Mouse (Mus musculus) kidney, embryonic 16.5 days (tissue): ENCODE results near the gene Sema5a. TPM values are rescaled to one million over a fixed set of nuclear protein-coding genes. Genes with fewer than 3 reads are reported as not detected.

Source experiments
- ATAC-seq: fragments of 200-750 bp; cut with Nextera tagmentation; 2 replicates; pipeline ENCODE4 v1.8.0; 2017; ENCODE audit warnings: moderate TSS enrichment; ENCODE audit not compliant: low FRiP score, low TSS enrichment
- H3K27ac ChIP-seq: fragments of 300-500 bp; sonication (generic); 2 replicates; pipeline ENCODE4 v1.5.1; 2014; ENCODE audit warnings: low read length
- H3K27me3 ChIP-seq: fragments of 300-500 bp; sonication (generic); 2 replicates; pipeline ENCODE4 v1.6.1; 2014; ENCODE audit warnings: low read length, control low read depth, mixed read lengths; ENCODE audit not compliant: insufficient read depth
- H3K36me3 ChIP-seq: fragments of 300-500 bp; sonication (generic); 2 replicates; pipeline ENCODE4 v1.6.1; 2014; ENCODE audit warnings: low read length, control low read depth, mixed read lengths; ENCODE audit not compliant: insufficient read depth
- H3K4me1 ChIP-seq: fragments of 300-500 bp; sonication (generic); 2 replicates; pipeline ENCODE4 v1.6.1; 2014; ENCODE audit warnings: low read length, control low read depth, mixed read lengths; ENCODE audit not compliant: insufficient read depth
- H3K4me2 ChIP-seq: fragments of 300-500 bp; sonication (generic); replicated peaks from 2 replicates; pipeline ENCODE4 v1.6.1; 2014; ENCODE audit warnings: low read depth, low read length
- H3K4me3 ChIP-seq: fragments of 300-500 bp; sonication (generic); 2 replicates; pipeline ENCODE4 v1.5.1; 2014; ENCODE audit warnings: mild to moderate bottlenecking, low read length
- H3K9ac ChIP-seq: fragments of 300-500 bp; sonication (generic); replicated peaks from 2 replicates; pipeline ENCODE4 v1.6.1; 2014; ENCODE audit warnings: low read length
- H3K9me3 ChIP-seq: fragments of 300-500 bp; sonication (generic); 2 replicates; pipeline ENCODE4 v1.6.1; 2016; ENCODE audit warnings: low read length, control low read depth
- WGBS: fragments of 180-500 bp; shearing (Covaris S2); extraction: QIAGEN DNeasy Blood & Tissue Kit; methylation state at CpG from one replicate; pipeline ENCODE4 v1.1.7; 2014; 5-methylcytosine and 5-hydroxymethylcytosine counted together
- polyA plus RNA-seq: library from polyadenylated mRNA; unstranded; fragments of >200 nt; fragmentation: Nextera tagmentation; extraction: Ambion mirVana; gene quantifications from 2 replicates; pipeline ENCODE4 v1.2.1, GENCODE M21; 2015

Sema5a gene
- polyA plus RNA-seq, 1 experiment from 2014 or later, result 26.0 TPM

DNA sequence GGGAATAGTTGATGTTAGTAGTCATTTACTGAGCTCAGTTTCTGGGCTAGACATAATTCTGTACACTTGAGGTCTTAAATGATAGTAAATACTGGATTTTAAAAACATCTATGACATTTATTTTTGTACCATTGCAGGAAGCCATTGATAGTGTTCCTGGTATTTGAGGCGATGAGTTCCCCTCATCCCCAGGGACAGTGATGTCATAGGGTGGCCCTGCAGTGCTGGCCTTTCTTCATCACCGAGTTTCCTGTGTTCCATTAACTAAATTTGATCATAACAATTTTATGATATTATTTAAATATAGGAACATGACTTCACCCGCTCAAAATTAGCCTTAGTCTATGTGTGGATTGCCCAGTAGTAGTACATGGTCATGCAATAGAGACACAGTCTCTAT is 41.7 kb downstream of the Sema5a start:
- 0 out of 2 replicates have a peak, but pooled peaks cover 3% of the 10 kb centered on the region for H3K36me3 ChIP-seq
- no peaks in the 10 kb centered on the region for H3K9me3 ChIP-seq
- H3K4me2 ChIP-seq, result no peak overlapping the region
- H3K27ac ChIP-seq, result no peak overlapping the region
- peaks cover 8% of the 10 kb centered on the region; the same call in 1 of the 2 replicates for H3K4me1 ChIP-seq
- ATAC-seq, result no peak
- 68% methylated on average over 3 of the region's 3 CpGs for WGBS
- H3K9ac ChIP-seq, result no peak overlapping the region
- no peaks in the 10 kb centered on the region for H3K27me3 ChIP-seq
- H3K4me3 ChIP-seq, result no peak overlapping the region

DNA sequence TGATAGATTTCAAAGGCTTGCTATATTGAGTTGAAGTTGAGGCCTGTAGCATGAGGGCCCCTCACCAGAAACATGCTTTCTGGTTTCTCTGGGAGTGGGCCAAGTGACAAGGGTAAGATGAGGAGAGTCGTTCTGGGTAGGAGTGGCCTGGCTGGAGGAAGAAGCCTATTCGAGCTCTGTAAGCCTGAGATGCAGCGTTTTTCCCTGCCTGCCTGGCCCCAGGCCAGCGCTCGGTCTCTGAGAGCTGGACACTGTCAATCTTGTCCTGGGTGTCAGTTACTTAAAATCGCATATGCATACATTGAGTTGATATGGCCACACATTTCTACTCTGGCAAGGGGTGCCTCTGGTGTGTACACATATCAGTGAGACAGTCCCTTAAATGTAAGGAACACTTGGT is 43.9 kb downstream of the Sema5a start:
- 23% methylated on average over 6 of the region's 6 CpGs for WGBS

DNA sequence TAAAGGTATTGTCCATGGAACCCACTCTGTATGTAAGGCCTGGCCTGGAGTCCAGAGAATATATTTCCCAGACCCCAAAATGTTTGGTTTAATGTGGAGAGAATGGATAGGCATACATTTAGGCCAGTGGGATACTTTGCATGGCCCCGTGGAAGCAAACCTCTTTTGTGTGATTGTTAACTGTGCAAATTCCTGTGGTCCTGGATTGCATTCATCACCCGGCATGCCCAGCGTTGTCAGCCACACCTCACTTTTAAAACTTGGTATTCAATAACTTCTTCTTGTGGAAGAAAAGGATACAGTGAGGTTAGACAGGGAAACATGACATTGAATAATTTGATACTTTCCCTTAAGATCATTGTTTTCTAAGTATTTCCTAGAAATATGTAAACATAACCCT is 46.4 kb downstream of the Sema5a start:
- WGBS, result 91% methylated on average over 3 of the region's 3 CpGs
- Histone ChIP-seq H3K4me2 (no peak overlapping the region), H3K27ac (no peak overlapping the region), H3K4me1 (peaks cover 8% of the 10 kb centered on the region; the same call in 1 of the 2 replicates), H3K9me3 (no peaks in the 10 kb centered on the region), H3K36me3 (no peaks in the 10 kb centered on the region), H3K4me3 (no peak overlapping the region), H3K27me3 (no peaks in the 10 kb centered on the region), H3K9ac (no peak overlapping the region)
- no peak for ATAC-seq

More for the DNA sequence above, 43.9 kb downstream of the Sema5a start:
- Histone ChIP-seq H3K27me3 (no peaks in the 10 kb centered on the region), H3K36me3 (no peaks in the 10 kb centered on the region), H3K4me3 (no peak overlapping the region), H3K9ac (no peak overlapping the region), H3K9me3 (no peaks in the 10 kb centered on the region), H3K27ac (no peak overlapping the region), H3K4me2 (no peak overlapping the region), H3K4me1 (peaks cover 8% of the 10 kb centered on the region; the same call in 1 of the 2 replicates)
- ATAC-seq, result peak; percentile 54; the same call in 1 of the 2 replicates

DNA sequence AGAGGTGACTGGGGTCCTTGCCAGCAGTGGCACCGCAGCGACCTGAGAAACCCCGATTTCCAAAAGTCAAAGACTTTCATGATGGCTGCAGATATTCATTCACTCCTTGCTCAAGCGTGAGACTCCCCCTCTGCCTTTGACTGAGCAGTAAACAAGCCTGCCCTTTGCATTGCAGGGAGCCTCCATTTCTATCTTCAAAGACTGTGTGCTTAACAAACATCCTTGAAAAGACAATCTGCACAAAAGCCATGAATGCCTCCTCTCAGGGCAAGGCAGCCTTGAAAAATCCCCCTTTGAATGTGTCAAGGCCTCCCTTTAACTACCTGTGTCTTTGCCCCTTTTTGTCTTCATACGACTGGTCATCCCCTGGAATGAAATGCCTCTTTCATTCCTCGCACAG is 51.9 kb downstream of the Sema5a start:
- Histone ChIP-seq H3K36me3 (no peaks in the 10 kb centered on the region), H3K9ac (no peak overlapping the region), H3K27ac (no peak overlapping the region), H3K4me2 (no peak overlapping the region), H3K27me3 (no peaks in the 10 kb centered on the region), H3K4me1 (0 out of 2 replicates have a peak, but pooled peaks cover 2% of the 10 kb centered on the region), H3K9me3 (no peaks in the 10 kb centered on the region), H3K4me3 (no peak overlapping the region)
- 75% methylated on average over 6 of the region's 6 CpGs for WGBS
- ATAC-seq, result no peak

DNA sequence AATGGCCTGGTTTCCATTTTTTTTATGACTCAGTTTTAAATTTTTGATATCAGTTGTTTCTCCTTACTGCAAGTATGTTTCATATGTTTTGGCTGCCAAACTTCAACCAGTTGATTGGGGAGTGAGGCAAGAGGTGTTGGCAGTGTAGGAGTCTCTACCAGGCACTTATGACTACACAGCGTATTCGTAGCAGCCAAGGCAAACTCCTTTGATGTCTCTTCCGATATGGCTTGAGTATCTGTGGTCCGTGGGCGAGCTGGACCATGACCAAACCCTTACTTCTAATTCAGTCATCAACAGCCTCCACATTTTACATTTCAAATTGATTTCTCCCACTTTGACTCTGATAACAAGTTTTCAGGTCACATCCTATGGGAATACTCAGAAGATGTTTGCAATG is 52.7 kb downstream of the Sema5a start:
- H3K4me3 ChIP-seq, result no peak overlapping the region
- no peak for ATAC-seq
- no peak overlapping the region for H3K4me2 ChIP-seq
- no peaks in the 10 kb centered on the region for H3K9me3 ChIP-seq
- no peaks in the 10 kb centered on the region for H3K36me3 ChIP-seq
- no peak overlapping the region for H3K9ac ChIP-seq
- 83% methylated on average over 5 of the region's 5 CpGs for WGBS
- H3K27ac ChIP-seq, result no peak overlapping the region
- H3K27me3 ChIP-seq, result no peaks in the 10 kb centered on the region
- H3K4me1 ChIP-seq, result 0 out of 2 replicates have a peak, but pooled peaks cover 2% of the 10 kb centered on the region

DNA sequence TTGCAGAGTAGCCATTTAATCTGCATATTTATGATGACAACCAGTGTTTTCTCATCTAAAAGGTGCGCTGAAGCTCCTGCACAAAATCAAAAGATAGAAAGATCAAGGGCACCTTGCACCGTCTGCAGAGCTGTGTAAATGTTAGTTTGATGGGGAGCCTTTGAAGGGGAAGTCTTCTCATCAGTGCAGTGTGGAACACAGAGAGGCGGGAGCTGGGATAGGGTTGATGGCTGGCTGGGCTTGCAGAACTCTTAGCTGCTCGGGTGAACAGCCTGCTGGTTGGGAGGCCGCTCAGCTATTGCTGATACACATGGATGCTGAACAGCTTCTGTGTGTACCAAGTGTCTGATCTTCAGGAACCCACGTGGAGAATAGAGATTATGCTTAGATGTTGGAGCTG is 53.9 kb downstream of the Sema5a start:
- WGBS, result 56% methylated on average over 6 of the region's 6 CpGs
- no peaks in the 10 kb centered on the region for H3K9me3 ChIP-seq
- H3K36me3 ChIP-seq, result no peaks in the 10 kb centered on the region
- H3K4me1 ChIP-seq, result 0 out of 2 replicates have a peak, but pooled peaks cover 2% of the 10 kb centered on the region
- H3K27ac ChIP-seq, result no peak overlapping the region
- H3K4me2 ChIP-seq, result no peak overlapping the region
- no peaks in the 10 kb centered on the region for H3K27me3 ChIP-seq
- H3K9ac ChIP-seq, result no peak overlapping the region
- ATAC-seq, result no peak
- no peak overlapping the region for H3K4me3 ChIP-seq

DNA sequence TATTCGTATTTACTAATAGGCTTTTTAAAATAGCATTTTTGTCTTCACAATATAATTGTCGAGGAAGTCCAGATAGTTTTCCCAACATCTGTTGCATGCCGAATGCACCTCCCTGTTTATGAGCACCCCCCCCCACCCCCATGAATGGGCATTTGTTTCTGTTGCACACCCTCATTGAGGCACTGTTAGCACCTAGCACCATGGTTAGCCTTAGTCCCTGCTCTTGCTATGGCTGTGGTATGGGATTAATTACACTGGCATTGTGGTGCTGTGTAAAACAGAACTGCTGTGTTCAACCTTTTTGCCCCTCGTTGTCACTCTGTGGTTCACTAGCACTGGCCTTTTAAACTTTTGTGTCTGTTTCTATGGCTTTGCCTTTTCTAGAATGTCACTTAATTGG is 56.4 kb downstream of the Sema5a start:
- no peaks in the 10 kb centered on the region for H3K36me3 ChIP-seq
- 0 out of 2 replicates have a peak, but pooled peaks cover 2% of the 10 kb centered on the region for H3K4me1 ChIP-seq
- H3K4me3 ChIP-seq, result no peak overlapping the region
- no peaks in the 10 kb centered on the region for H3K27me3 ChIP-seq
- H3K4me2 ChIP-seq, result no peak overlapping the region
- WGBS, result 74% methylated on average over 4 of the region's 4 CpGs
- no peak overlapping the region for H3K9ac ChIP-seq
- no peaks in the 10 kb centered on the region for H3K9me3 ChIP-seq
- no peak for ATAC-seq
- H3K27ac ChIP-seq, result no peak overlapping the region

DNA sequence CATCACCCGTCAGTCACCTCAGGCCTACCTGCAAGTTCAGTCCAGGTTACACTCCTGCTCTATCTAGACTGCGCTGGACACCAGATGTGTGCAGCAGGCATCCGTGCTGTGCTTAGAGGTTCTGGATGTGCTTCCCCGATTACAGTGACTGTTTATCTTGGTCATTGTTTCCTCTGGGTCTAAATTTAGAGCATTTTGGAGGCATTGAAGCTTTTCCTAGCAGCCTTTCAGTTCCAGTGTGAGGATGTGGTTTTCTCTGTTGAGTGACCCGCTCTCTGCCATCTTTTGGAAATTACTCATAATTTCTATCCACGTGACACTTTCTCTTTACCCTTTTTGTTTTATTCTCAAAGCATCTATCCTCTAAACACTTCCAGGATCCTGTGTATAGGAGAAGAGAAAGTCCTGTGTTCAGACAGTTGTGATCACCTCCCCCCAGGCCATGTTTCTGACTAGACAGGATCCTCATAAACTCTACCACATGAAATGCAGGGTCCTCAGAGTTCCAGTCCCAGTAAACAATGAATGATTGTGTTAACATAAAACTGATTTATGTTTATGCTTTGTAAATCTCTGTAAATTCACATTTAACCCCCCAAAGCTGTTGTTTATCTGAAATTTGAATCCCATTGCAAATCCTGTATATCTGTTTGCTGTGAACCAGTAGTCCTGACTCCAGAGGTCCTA is 62.1 kb downstream of the Sema5a start:
- WGBS, result 49% methylated on average over 6 of the region's 6 CpGs
- H3K4me1 ChIP-seq, result peaks cover 15% of the 10 kb centered on the region
- H3K4me2 ChIP-seq, result no peak overlapping the region
- H3K36me3 ChIP-seq, result no peaks in the 10 kb centered on the region
- no peak overlapping the region for H3K9ac ChIP-seq
- H3K9me3 ChIP-seq, result no peaks in the 10 kb centered on the region
- H3K27ac ChIP-seq, result peak overlapping the region; percentile 27; the same call in 1 of the 2 replicates
- no peak overlapping the region for H3K4me3 ChIP-seq
- peak; percentile 69; the same call in 1 of the 2 replicates for ATAC-seq
- H3K27me3 ChIP-seq, result no peaks in the 10 kb centered on the region

DNA sequence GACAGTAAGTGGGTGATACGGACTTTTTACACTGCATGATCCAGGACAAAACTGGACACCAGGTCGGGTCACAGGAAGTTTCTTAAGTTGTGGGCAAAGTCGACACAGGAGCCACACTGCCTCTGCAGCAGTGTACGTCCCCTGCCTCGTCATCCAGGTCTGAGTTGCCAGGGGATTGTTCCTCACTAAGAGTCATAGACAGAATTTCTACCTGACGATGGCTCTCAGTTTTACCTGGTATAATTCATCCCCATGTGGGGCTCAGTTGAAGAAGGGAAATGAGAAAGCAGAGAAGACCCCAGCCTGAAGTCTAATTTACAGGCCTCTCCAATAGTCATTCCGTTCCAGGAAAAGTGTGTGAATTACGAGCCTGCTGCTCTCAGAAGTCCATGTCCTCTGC is 66.2 kb downstream of the Sema5a start:
- peaks cover 15% of the 10 kb centered on the region for H3K4me1 ChIP-seq
- ATAC-seq, result no peak
- no peaks in the 10 kb centered on the region for H3K27me3 ChIP-seq
- H3K36me3 ChIP-seq, result no peaks in the 10 kb centered on the region
- no peak overlapping the region for H3K9ac ChIP-seq
- H3K9me3 ChIP-seq, result no peaks in the 10 kb centered on the region
- no peak overlapping the region for H3K4me2 ChIP-seq
- no peak overlapping the region for H3K4me3 ChIP-seq
- no peak overlapping the region for H3K27ac ChIP-seq
- WGBS, result 41% methylated on average over 8 of the region's 8 CpGs

DNA sequence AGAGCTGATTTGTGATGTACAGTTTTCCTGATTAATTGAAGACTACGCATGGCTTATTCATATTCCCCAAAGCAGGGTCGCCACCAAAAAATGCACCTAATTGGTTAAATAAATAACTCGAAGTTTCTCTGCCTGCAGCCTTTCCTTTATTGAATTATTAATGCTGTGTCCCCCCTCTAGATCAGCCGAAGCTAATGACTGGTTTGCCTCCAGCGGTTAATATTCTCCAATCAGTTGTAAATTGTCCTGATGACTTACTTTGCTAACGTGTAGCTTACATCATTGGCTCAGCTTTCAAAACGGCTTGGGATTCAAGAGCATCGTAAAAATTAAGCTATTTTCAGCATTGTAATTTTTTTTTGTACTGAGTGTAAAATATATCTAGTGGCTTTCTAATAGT is 66.7 kb downstream of the Sema5a start:
- Histone ChIP-seq H3K9ac (no peak overlapping the region), H3K27me3 (no peaks in the 10 kb centered on the region), H3K27ac (no peak overlapping the region), H3K4me1 (peaks cover 15% of the 10 kb centered on the region), H3K9me3 (no peaks in the 10 kb centered on the region), H3K4me2 (no peak overlapping the region), H3K4me3 (no peak overlapping the region), H3K36me3 (no peaks in the 10 kb centered on the region)
- ATAC-seq, result no peak
- WGBS, result 41% methylated on average over 8 of the region's 8 CpGs
